Mouse (Mus musculus) testis, postnatal 10 days (tissue): Measurements from ENCODE around the gene Sergef.

Experiments
- DNase-seq: peaks from one replicate; pipeline ENCODE4 v3.0.0; 2021; ENCODE audit warnings: low spot score

Gene Sergef

DNA sequence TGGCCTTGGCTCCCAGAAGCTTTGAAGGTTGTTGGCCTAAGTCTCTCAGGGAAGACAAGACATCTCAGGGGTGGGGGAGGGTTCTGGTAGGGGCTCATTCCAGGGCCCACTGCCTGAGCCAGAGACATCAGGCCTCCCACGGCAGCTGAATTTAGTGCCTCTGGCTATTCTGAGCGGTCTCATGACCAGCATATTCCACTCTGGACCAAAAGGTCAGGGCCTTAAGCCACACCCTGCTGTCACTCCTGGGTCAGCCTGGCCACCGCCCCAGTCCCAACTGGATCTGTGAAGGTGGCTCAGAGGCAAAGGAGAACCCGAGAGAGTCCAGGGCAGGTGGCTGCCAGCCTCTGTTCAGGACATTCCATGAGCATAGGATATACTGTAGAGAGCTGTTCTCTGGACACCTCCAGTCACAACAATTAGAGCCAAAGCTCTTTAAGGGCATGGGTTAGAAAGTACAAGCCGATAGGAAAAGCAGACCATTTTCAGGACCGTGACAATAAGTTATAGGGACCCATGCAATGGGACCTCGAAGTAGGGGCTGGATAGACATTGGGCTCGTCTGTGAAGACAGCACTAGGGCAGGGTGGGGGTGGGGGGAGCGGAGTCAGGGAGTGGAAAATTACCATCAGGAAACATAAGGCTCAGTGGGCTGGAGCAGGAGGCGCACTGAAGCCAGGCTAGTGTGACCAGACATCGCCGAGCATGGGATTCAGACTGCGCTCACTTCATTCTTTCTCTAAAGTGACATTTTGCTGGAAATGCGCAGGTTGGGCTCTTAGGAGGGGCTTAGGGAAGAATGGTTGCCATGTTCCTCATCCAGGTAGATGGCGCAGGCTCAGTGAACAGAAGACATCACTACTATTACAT lies 235.8 kb downstream of the Sergef start:
- DNase-seq = no peak

DNA sequence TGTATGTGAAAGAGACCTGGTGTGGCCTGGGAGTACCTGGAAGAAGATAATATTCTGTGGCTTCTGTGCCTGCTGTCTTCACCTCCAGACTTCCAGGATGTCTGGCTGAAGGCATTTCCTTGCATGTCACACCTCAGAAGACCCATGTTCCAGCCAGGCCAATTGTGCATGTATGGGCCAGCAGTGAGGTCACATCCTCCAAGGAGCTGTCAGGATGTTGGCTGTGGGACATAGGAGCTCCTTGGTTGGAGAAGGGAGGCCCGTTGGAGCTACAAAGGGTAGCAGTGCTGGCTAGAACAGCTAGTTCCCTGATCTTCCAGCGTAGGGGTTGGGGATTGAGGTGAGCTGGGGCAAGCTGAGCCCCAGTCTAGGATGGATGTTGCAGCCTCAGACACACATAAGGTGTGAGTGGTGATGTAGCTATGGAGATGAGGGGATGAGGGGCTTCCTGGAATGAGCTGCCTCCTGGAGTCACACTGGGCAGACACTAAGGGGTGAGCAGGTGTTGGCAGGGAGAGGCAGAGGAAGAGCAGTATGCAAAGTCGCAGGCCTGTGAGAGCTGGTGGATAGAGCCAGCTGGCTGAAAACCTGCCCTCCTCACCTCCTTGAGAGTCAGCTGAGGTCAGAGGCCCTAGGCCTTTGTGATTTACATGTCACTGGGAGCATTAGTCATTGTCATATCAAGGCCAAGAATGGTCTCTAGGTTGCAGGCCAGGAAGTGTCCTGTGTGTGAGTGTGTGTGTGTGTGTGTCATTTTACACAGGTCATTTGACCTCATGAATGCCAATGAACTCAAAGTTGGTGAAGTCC lies 238.0 kb downstream of the Sergef start:
- no peak for DNase-seq

- DNase-seq = no peak
Observed at GRCm38 (mm10) chr7:46400346-46400745, 239.3 kb downstream of the Sergef start.

DNA sequence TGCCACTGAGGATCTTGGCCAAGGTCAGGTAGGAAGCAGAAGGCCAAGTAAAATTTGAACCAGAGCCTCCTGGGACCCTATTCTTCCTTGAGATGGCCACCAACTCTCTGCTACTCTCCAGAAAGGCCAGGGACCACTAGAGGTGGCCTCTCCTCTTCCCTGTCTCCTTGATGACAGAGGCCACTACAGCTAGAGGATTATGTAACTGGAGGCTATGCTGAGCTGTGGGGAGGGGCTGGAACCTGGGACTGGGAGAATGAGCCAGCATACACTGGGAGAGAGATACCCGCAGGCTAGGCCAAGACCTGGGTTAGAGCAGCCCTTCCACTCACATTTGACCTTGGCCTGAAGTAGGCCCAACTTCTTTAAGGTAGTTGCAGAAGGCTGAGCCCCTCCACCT lies 239.9 kb downstream of the Sergef start:
- DNase-seq = no peak

- DNase-seq = no peak
Observed at GRCm38 (mm10) chr7:46398612-46399011, 241.0 kb downstream of the Sergef start.

DNA sequence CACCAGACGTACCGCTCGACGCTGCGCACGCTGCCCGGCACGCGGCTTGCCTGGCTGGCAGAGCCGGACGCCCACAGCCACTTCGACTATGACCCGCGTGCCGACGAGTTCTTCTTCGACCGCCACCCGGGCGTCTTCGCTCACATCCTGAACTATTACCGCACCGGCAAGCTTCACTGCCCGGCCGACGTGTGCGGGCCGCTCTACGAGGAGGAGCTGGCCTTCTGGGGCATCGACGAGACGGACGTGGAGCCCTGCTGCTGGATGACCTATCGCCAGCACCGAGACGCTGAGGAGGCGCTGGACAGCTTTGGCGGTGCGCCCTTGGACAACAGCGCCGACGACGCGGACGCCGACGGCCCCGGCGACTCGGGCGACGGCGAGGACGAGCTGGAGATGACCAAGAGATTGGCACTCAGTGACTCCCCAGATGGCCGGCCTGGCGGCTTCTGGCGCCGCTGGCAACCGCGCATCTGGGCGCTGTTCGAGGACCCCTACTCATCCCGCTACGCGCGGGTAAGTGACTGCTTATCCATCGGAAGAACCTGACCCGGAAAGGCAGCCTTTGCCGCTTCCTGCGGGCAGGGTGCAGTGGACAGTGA lies 241.8 kb downstream of the Sergef start:
- no peak for DNase-seq

GRCm38 (mm10) chr7:46396928-46397731 lies 242.5 kb downstream of the Sergef start:
- no peak for DNase-seq

- peak; percentile 90 for DNase-seq
Observed at GRCm38 (mm10) chr7:46396231-46396927, 243.2 kb downstream of the Sergef start, which contains the start of gene Kcnc1. TSS of gene Kcnc1 (plus strand) at chr7:46396497.

- no peak for DNase-seq
Observed at GRCm38 (mm10) chr7:46395571-46395970, 244.0 kb downstream of the Sergef start.

DNA sequence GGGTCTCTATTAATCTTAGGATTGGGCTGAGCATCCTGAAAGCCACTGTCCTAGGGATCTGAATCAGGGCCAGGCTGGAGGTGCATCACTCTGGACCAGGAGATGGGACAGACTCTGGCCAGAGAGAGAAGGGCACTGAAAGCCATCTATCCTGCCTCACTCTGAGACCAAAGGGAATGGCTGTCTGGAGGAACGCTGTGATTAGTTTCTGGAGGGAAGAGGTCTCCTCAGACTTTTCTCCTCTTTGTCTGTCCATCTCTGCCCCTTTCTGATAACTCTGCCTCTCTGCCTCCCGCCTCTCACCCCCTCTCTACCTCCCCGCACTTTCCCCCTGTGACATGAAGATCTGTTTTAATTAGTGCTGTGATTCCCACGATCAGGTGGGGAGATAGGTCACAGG lies 244.7 kb downstream of the Sergef start:
- DNase-seq = no peak

GRCm38 (mm10) chr7:46393718-46394511 lies 245.7 kb downstream of the Sergef start:
- no peak for DNase-seq
